Mouse (Mus musculus) WW6 (cell line): ENCODE results near the gene Cenpa.

Experiments
- DNase-seq: peaks from one replicate; pipeline ENCODE4 v3.0.0-alpha.2; 2013; ENCODE audit warnings: low read depth, low spot score

Cenpa gene

GRCm38 (mm10) chr5:30666391-30667195, at the start of gene Cenpa:
Cenpa (plus strand) TSS chr5:30666777.
- peak; percentile 77 for DNase-seq

GRCm38 (mm10) chr5:30617357-30617756, 49.2 kb upstream of the Cenpa start:
- DNase-seq = no peak

GRCm38 (mm10) chr5:30617851-30618250, 48.7 kb upstream of the Cenpa start:
- DNase-seq = no peak

- no peak for DNase-seq
Observed at GRCm38 (mm10) chr5:30618376-30619003, 48.1 kb upstream of the Cenpa start.

GRCm38 (mm10) chr5:30619211-30619610, 47.4 kb upstream of the Cenpa start:
- no peak for DNase-seq

GRCm38 (mm10) chr5:30620567-30620966, 46.0 kb upstream of the Cenpa start:
- no peak for DNase-seq

- DNase-seq = no peak
Observed at GRCm38 (mm10) chr5:30621211-30621790, 45.3 kb upstream of the Cenpa start.

GRCm38 (mm10) chr5:30621844-30622176, 44.8 kb upstream of the Cenpa start:
- no peak for DNase-seq

GRCm38 (mm10) chr5:30622177-30622840, 44.3 kb upstream of the Cenpa start:
- no peak for DNase-seq

- DNase-seq = no peak
Observed at GRCm38 (mm10) chr5:30622841-30623185, 43.8 kb upstream of the Cenpa start.

- DNase-seq = no peak
Observed at GRCm38 (mm10) chr5:30623380-30623779, 43.2 kb upstream of the Cenpa start.

GRCm38 (mm10) chr5:30624311-30624710, 42.3 kb upstream of the Cenpa start:
- DNase-seq = no peak

GRCm38 (mm10) chr5:30624908-30625307, 41.7 kb upstream of the Cenpa start:
- no peak for DNase-seq

GRCm38 (mm10) chr5:30625379-30625778, 41.2 kb upstream of the Cenpa start:
- DNase-seq = no peak

GRCm38 (mm10) chr5:30626331-30627105, 40.1 kb upstream of the Cenpa start:
- DNase-seq = no peak

GRCm38 (mm10) chr5:30628511-30628910, 38.1 kb upstream of the Cenpa start:
- DNase-seq = no peak

- no peak for DNase-seq
Observed at GRCm38 (mm10) chr5:30630401-30630800, 36.2 kb upstream of the Cenpa start.

GRCm38 (mm10) chr5:30632134-30632533, 34.4 kb upstream of the Cenpa start:
- DNase-seq = no peak

- DNase-seq = no peak
Observed at GRCm38 (mm10) chr5:30636994-30637393, 29.6 kb upstream of the Cenpa start.

- DNase-seq = no peak
Observed at GRCm38 (mm10) chr5:30638041-30638440, 28.5 kb upstream of the Cenpa start.

- no peak for DNase-seq
Observed at GRCm38 (mm10) chr5:30643477-30644179, 22.9 kb upstream of the Cenpa start.
